Mouse (Mus musculus) embryo, embryonic 11.5 days (tissue): ENCODE measurements around the gene Commd7.
A peak's percentile ranks its signal among the peaks of the same experiment; 100 is the strongest.

Source experiments
- DNase-seq: peaks from one replicate; pipeline ENCODE4 v3.0.0-alpha.2; 2012; ENCODE audit warnings: low read depth, low spot score

Commd7 gene

DNA sequence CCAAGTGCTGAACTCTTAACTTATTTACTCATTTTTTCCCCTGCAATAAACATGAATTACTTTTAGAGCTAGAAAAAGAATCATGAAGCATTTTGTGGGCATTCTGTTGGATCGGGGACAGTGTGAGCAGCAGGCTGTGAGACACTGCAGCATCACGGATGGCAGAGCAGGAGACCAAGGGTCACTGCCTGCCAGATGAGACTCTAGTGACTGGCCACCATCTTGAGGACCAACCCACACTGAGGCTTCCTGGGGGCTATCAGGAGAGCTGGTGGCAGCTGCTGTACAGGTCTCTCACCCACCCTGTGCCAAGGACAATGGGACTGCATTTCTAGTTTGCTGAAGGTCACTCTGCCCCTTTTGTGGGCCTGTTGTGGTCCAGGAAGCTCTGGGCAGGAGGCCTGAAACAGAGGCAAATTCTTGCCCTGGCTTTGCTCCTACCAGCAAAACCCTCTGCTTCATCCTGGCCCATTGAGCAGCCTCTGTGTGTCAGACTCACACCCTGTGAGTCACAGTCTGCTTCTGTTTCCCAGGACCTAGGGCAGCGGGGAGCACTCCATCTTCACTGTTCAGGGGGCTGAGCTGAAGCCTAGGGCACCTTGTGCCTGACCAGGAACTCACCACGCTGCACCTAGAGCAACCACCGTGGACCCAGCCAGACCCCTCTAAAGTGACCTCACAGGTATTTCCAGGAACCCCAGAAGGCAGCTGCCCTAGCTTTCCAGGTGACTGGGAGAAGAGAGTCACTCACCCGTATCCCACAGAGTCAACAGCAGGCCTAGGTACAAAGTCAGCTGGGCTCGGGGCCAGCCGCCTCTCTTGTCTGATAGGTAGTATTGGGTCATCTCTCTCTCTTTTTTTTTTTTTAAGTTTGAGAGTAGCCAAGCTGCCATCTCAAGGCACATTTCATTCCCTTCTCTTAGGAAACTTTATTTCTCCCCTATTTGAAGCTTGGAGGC, 40.2 kb downstream of the Commd7 start:
- DNase-seq, result no peak

DNA sequence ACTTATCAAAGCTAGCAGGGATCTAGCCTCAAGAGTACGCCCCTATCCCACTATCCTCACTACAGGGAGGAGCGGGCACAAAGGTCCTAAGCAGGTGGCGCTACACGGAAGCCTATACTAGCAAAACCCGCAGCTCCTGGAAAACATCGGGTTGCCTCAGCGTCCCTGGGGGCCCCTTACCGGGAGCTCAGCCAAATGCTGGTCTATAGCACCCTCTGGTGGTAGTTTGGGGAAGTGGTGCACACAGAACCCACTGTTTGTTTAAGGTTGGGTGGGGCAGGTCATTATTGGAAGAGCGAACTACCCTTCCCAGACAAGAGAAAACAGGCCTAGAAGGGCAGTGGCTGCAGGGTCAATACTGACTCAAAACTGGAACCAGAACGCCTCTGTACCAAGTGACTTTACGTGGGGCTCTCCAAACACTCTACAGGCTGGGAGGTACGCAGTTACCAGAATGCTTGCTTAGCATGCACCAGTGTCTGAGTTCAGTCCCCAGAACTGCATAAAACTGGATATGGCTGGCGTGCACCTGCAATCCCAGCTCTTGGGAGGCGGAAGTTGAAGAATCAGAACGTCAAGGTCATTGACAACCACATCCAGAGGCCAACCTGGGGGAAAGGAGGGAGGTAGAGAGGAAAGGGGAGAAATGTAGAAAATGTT, 45.9 kb downstream of the Commd7 start:
- DNase-seq, result peak; percentile 77

DNA sequence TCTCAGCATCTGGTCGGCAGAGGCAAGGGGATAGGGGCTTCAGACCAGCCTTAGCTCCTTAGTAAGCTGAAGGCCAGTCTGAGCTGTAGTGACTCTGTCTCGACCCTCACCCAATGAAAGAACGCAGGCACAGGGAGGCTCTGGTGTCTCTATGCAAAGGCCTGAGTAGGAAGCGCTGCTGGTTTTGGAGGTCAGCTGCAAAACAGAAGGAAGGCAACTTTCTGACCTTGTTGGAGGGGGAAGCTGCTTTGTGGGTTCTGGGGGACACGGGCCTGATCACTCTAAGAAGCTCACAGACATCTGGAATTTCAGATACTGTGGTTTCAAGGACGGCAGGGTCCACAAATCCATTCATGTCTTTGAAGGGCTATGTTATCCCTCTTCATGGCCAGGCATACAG, 46.6 kb downstream of the Commd7 start:
- DNase-seq, result no peak

DNA sequence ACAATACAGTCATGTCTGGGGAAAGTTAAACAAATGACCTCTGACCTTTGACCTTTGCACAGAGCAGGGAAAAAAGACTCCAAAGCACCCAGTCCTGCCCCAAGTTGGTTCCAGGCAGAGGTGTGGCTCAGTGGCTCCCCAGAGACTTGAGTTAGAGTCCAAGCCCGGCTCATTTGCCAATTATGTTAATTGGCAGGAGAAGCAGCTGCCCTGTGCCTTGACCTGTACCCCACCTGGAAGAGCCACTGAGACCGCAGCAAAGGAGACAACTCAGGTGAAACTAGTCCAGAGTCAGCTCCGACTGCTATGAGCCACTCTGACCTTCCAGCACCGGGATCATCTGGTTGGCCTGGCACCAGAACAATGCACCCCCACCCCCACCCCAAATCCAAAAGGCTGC, 48.2 kb downstream of the Commd7 start:
- DNase-seq, result no peak

DNA sequence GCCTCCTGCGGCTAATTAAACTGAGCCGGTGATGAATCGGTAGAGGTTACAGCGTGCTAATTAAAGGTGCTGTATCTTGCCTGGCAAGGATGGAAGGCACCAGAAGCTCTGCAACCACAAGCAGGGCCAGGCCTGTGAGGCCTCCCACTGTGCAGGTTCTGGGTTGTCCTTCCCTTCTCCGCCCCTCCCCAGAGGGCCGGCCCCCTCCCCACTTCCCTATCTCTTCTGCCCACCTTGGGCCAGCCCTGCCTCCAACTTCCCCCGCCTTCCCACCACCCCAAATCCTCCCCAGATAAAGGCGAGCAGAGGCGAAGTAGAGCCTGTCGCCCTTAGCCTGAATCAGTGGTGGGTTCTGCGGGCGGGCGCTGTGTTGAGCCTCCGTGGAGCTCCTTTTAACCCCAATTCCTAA, 48.9 kb downstream of the Commd7 start:
- no peak for DNase-seq

DNA sequence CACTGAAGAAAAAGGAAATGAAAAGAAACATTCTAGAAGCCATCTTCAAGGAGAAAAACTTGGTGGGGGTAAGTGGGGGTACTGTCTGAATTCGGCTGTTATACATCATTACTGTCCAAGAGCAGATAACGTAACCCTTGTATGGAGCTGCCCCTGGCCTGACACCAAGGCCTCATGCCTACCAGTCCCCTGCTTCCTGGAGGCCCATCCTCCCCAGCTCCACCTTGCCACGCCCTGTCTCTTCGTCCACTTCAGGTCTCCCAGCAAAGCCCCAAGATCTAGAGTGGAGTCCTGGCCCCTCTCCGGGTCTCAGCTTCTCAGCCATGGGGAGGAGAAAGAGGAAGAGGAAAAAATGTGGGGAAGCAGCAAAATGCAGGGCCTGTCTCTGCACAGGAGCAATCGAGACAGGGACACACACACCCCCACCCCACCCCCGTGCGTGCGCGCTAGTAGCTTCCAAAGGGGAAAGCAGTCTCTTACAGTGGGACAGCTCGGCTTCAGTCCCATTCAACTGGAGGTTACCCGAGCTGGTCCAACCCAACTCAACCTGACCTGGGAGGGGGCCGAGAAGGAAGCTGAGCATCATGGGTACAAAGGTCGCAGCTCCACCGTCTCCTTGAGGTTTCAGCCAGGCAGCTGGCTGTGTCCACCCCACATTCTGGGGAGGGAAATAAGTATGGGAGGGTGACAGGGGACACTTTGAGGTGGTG, 49.5 kb downstream of the Commd7 start:
- DNase-seq, result no peak

DNA sequence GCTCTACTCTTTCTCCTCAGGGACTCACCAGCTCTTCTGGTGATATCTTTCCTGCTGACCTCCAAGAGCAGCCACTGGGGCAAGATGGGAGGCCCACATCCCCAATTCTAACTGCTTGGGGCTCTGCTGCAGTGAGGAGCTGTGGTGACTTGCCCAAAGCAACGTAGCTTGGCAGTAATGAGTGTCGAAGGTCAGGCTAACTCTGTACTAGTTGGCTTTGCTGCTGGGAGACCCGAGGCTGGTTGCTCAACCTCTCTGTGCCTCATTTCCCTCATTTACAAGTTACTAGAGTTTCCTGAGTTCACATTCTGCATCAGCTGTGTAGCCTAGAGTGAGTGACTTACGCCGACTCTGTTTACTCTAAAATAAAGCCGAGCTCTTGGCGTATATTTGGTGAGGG, 51.2 kb downstream of the Commd7 start:
- DNase-seq, result no peak

DNA sequence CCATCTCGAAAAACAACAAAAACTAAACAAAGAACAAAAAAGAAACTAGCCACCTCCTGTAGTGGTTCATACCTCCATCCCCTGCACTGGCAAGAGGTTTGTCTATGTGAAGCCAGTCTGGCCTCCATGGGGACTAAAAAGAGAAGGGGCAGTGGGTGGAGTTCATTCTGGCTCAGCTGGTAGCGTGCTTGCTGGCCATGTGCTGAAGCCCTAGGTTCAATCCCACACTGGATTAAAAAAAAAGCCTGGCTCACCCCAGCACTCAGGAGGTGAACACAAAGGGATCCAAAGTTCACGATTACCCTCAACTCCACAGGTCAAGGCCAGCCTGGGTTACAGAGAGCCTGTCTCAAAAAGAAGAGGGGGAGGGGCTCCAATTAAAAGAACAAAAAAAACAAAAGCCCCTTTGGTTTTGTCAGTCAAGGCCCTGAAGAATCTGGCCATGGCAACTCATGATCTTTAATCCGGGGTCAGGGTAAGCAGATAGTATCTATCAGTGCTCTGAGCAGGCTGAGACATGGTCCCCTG, 52.1 kb downstream of the Commd7 start:
- no peak for DNase-seq

DNA sequence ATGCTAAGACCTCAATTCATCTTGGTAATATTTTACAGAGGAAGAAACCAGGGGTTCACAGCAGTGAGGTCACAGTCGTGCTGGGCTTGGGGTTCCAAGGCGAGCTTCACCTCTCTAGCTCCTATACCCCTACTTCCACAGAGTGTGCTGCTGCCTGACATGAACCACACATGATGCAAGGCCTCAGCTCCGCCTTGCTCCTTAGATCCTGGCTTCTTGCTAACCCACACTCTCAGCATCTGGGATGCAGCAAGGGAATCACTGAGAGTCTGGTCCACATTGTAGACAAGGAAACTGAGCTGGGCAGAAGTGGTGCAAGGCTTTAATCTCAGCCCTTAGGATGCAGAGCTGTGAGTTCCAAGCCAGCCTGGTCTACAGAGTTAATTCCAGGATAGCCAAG, 52.5 kb downstream of the Commd7 start:
- no peak for DNase-seq

DNA sequence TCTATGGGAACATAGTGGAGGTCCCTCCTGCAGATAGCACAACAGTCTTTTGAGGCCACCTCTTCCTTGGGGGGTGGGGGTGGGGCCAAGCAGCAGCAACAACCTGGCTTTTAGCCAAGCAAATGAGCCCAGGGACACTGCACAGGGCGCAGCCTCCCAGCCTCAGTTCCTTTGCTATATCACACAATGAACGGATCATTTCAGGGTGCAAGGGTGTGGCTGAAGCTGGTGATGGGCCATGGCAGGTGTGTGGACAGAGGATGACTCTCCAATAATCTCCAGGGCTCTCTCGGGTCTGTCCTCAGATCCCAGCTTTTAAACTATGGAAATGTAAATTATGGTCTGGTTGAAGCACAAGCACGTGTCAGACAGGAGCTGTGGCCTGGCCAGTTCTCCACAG, 55.5 kb downstream of the Commd7 start:
- no peak for DNase-seq

DNA sequence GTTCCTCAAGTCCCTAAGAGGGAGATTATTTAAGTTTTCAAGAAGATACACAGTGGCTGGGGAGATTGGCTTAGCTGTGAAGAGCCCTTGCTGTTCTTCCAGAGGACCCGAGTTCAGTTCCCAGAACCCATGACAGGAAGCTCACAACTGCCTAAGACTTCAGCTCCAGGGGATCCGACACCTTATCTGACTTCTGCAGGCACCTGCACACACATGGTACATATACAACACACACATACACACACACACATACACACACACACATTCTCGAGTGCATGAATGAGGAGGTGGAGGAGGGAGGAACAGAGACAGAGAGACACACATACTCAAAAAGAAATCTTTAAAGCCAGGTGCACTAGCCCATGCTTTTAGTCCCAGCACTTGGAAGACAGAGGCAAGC, 56.4 kb downstream of the Commd7 start:
- DNase-seq, result no peak

DNA sequence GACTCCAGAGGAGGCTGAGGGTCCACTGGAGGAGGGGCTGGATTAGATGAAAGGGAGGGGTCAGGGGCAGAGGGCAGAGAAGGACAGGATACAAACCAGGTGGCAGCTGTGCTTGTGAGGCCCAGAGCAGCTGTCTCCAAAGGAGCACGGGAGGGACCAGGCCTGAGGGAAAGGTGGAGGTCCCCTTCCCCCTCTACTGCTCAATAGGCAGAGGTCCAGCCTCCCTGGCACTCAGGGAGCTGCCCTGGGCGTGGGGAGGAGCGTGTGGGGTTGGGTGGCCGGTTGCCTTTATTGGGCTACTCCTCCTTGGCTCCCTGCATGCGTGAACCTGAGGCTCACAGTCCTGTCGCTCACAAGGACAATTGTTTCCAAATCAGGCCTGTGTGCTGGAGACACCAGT, 57.0 kb downstream of the Commd7 start:
- no peak for DNase-seq

DNA sequence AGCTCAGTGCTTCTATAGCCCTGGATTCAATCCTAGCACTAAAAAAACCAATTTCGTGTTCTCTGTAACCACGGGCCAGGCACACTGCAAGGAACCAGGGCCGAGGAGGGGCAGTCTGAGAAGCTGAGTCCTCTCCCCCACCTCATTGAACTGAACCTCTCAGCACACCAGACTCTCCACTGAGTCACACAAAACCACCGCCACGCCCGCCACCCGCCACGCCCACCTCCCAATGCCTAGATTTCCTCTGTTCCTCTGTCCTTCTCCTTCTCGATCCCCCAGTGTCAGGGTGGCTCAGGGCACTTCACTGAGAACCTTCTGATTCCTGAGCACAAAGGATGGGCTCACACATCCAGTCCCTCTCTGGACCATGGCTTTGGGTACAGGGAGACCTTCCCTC, 59.5 kb downstream of the Commd7 start:
- DNase-seq, result no peak

DNA sequence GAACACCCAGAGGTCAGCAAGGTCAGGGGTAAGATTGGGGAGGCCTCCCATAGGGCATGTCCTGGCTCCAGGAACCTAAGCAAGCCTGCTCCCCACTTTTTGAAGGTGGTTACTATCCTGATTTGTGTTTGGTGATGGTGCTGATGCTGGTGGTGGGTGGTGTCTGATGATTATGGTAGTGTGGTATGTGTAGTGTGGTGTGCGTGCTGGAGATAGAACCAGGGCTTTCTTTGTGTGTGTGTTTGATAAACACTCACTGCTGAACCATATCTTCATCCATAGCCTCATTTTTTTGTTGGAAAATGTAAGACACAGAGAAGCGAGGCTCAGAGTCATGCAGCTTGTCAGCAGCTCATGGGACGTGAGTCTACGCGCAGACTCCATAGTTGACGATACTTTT, 64.0 kb downstream of the Commd7 start:
- DNase-seq, result no peak

DNA sequence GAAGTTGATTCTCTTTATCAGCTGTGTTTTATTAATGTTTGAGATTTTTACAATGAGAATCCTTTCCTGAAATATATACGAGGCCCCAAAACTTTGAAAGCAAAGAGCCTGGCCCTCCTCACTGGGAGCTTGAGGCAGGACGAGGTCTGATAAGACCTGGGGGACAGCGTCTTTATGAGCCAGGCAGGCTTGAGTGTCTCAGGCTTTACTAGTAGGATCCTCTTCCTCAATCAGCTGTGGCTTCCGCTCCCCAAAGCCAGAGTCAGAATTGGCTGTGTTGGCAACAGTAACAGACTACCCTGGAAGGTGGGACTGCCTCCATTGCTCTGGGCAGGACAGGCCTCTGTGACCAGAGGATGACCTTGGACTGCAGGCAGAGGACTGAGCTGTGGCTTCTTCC, 64.6 kb downstream of the Commd7 start:
- DNase-seq, result no peak
